Mouse (Mus musculus) C2C12 (cell line): ENCODE measurements around the gene Babam2.

Experiments
- CTCF ChIP-seq: IDR thresholded peaks from one replicate; pipeline ENCODE4 v1.5.1; 2011; ENCODE audit not compliant: control insufficient read depth, insufficient read depth, insufficient read length
- MYOG ChIP-seq: IDR thresholded peaks from one replicate; pipeline ENCODE4 v1.6.1; 2011; ENCODE audit not compliant: control insufficient read depth, insufficient read length; ENCODE audit errors: extremely low read depth

DNA sequence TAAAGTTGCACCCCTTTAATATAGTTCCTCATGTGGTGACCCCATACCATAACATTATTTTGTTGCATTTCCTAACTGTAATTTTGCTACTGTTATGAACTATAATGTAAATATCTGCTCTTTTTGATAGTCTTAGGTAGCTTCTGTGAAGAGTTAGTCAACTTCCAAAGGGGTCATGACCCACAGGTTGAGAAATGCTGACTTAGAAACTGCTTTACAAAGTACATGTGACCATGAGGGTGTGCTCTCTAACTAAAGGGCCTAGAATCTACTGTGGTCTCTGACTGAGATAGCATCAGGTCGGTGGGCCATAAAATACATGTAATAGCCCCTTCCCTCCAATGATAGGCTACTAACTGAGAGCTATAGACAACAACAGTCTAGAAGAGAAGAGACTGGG is 19.5 kb upstream of the Babam2 start:
- TF ChIP-seq CTCF (no peak), MYOG (no peak)
